In the genomic region with DNA sequence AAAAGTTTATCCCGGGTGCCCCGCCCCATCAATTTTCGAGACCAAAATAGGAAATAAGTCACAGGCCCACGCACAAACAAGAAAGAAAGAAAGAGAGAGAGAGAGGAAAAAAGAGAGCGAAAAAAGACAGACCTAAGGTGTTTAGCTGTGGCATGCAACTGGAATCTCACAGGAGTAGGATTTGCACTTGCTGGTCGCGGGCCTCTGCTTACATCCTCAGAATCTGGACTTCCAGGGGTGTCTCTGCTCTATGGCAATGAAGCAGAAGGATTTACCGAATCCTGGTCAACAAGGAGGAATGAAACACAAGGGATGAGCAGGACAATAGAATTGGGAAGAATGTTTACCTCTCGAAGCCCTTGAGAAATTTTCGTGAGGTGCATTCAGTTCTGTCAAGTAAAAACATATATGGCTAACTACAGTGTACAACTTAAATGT, we compare ENCODE assay signal across 9 mouse cellular contexts. TPM values are rescaled to one million over a fixed set of nuclear protein-coding genes. Genes with fewer than 3 reads are reported as not detected.
DNase-seq lines count a peak whose midpoint lies in the region; ATAC-seq and TF ChIP-seq lines count a peak whose summit lies in the region.
"Had no signal": no experiment of that assay in that cellular context is flagged by ENCODE, and none has a peak within 500 bp of the region (broad histone marks: within the 10 kb centered on the region; RNA-seq: fewer than 3 reads in every experiment).

No protein-coding gene starts in this region.

- no peaks in the 10 kb centered on the region for H3K36me3 ChIP-seq in liver, adult 2 months (ENCODE audit: control insufficient read depth, insufficient read depth, low read length)
- H3K36me3 ChIP-seq in hindbrain, postnatal 0 days (ENCODE audit: insufficient read depth, low read length): no peaks in the 10 kb centered on the region
- H3K36me3 ChIP-seq in neural tube, embryonic 12.5 days: no peaks in the 10 kb centered on the region

- DNase-seq in liver, adult 2 months (ENCODE audit: extremely low read depth, low read depth, low spot score): no peak
- no peak for DNase-seq in liver
- DNase-seq in embryo, embryonic 10.5 days (ENCODE audit: low spot score): peak; percentile 53
- no peak for DNase-seq in hindbrain, postnatal 0 days (ENCODE audit: low spot score)
- no peak for DNase-seq in c-Kit-positive CD71-positive TER-119-positive erythroid progenitor cells, embryonic 14.5 days (ENCODE audit: low spot score)
- DNase-seq in left cerebral cortex, adult 11 months (ENCODE audit: low spot score): no peak
- DNase-seq in frontal cortex, postnatal 14 days (ENCODE audit: low spot score in 2 of 2): no peak

- no peak for TF ChIP-seq POLR2A in liver, adult 2 months (IDR thresholded peaks at IDR 0.05; ENCODE audit: extremely low read depth, insufficient read depth, low read length)

- peak overlapping the region; percentile 67 for H3K4me3 ChIP-seq in liver, adult 2 months (ENCODE audit: insufficient read depth, low read depth, low read length)
- H3K4me3 ChIP-seq in hindbrain, postnatal 0 days (ENCODE audit: low read length): peak overlapping the region; percentile 87
- peak overlapping the region; percentile 78 for H3K4me3 ChIP-seq in neural tube, embryonic 12.5 days

- H3K9ac ChIP-seq in liver, adult 2 months (ENCODE audit: low read depth, low read length): peak overlapping the region; percentile 77
- H3K9ac ChIP-seq in hindbrain, postnatal 0 days (replicated peaks; ENCODE audit: low read length): peak overlapping the region; percentile 87
- peak overlapping the region; percentile 84 for H3K9ac ChIP-seq in neural tube, embryonic 12.5 days

- no peak for ATAC-seq in hindbrain, postnatal 0 days
- no peak for ATAC-seq in neural tube, embryonic 12.5 days (ENCODE audit: low FRiP score, low read depth)

- WGBS in liver, adult 2 months: 14% methylated on average over 10 of the region's 10 CpGs
- 11% methylated on average over 10 of the region's 10 CpGs for WGBS in hindbrain, postnatal 0 days
- WGBS in neural tube, embryonic 12.5 days: 16% methylated on average over 10 of the region's 10 CpGs

- peak overlapping the region; percentile 86 for H3K4me2 ChIP-seq in hindbrain, postnatal 0 days (ENCODE audit: low read depth, low read length)
- H3K4me2 ChIP-seq in neural tube, embryonic 12.5 days (replicated peaks): peak overlapping the region; percentile 81

- H3K79me2 ChIP-seq in liver, adult 2 months (ENCODE audit: control insufficient read depth, insufficient read depth, low read length): no peaks in the 10 kb centered on the region

- H3K4me1 ChIP-seq in liver, adult 2 months (ENCODE audit: control insufficient read depth, insufficient read depth, low read length): 0 out of 2 replicates have a peak, but pooled peaks cover 3% of the 10 kb centered on the region
- no peaks in the 10 kb centered on the region for H3K4me1 ChIP-seq in hindbrain, postnatal 0 days (ENCODE audit: insufficient read depth, low read length)
- H3K4me1 ChIP-seq in neural tube, embryonic 12.5 days: peaks cover 3% of the 10 kb centered on the region; the same call in 1 of the 2 replicates

- H3K27me3 ChIP-seq in liver, adult 2 months (ENCODE audit: control insufficient read depth, insufficient read depth, low read length): no peaks in the 10 kb centered on the region
- no peaks in the 10 kb centered on the region for H3K27me3 ChIP-seq in hindbrain, postnatal 0 days (ENCODE audit: insufficient read depth, low read length)
- H3K27me3 ChIP-seq in neural tube, embryonic 12.5 days (replicated peaks): no peaks in the 10 kb centered on the region

- H3K9me3 ChIP-seq in hindbrain, postnatal 0 days (ENCODE audit: low read length): no peaks in the 10 kb centered on the region
- H3K9me3 ChIP-seq in neural tube, embryonic 12.5 days: no peaks in the 10 kb centered on the region

- peak overlapping the region; percentile 71; the same call in 1 of the 2 replicates for H3K27ac ChIP-seq in liver, adult 2 months (replicated peaks; ENCODE audit: insufficient read depth, low read depth, low read length)
- peak overlapping the region; percentile 95 for H3K27ac ChIP-seq in hindbrain, postnatal 0 days
- 0 out of 2 replicates have a peak overlapping the region, but pooled peaks have one; percentile 68 for H3K27ac ChIP-seq in neural tube, embryonic 12.5 days

- no peak for TF ChIP-seq CTCF in liver, adult 2 months (IDR thresholded peaks at IDR 0.05; ENCODE audit: low read depth, low read length)
- no peak for TF ChIP-seq CTCF in hindbrain, postnatal 0 days (IDR thresholded peaks at IDR 0.05; ENCODE audit: low read depth)

RNA-seq across cellular contexts. Expression of a gene that starts 0.6 kb away (rescaled TPM):
- total RNA-seq in liver, adult 2 months (2014; rRNA removed): 2.9 and 3.0 TPM in 2 replicates
- polyA plus RNA-seq in liver, adult 2 months (2012; rRNA removed): 1.0 and 1.3 TPM in 2 replicates
- total RNA-seq in hindbrain, postnatal 0 days (2014; rRNA removed): 27.5 and 30.2 TPM in 2 replicates
- polyA plus RNA-seq in hindbrain, postnatal 0 days (2015; fragmentation: Nextera tagmentation; extraction: Ambion mirVana): 5.8 and 5.9 TPM in 2 replicates
- polyA plus RNA-seq in neural tube, embryonic 12.5 days (2016; fragmentation: Nextera tagmentation; extraction: Ambion mirVana): 11.9 and 12.9 TPM in 2 replicates

RNA-seq across cellular contexts. Expression of a gene that starts 14.9 kb away (rescaled TPM):
- total RNA-seq in liver, adult 2 months (2014; rRNA removed): 0.46 TPM in 1 of 2 replicates, not detected in the other
- polyA plus RNA-seq in liver, adult 2 months (2012; rRNA removed): not detected in 2 replicates
- total RNA-seq in hindbrain, postnatal 0 days (2014; rRNA removed): 1.4 TPM in 1 of 2 replicates, not detected in the other
- polyA plus RNA-seq in hindbrain, postnatal 0 days (2015; fragmentation: Nextera tagmentation; extraction: Ambion mirVana): 0.35 TPM in 1 of 2 replicates, not detected in the other
- 0.20 and 0.37 TPM in 2 replicates for polyA plus RNA-seq in neural tube, embryonic 12.5 days (2016; fragmentation: Nextera tagmentation; extraction: Ambion mirVana)
- total RNA-seq: common myeloid progenitor, adult 5-6 weeks had no signal

RNA-seq across cellular contexts. Expression of a gene that starts 26.7 kb away (rescaled TPM):
- 0.09 TPM in 1 of 2 replicates, not detected in the other for total RNA-seq in liver, adult 2 months (2014; rRNA removed)
- 0.10 TPM in 1 of 2 replicates, not detected in the other for polyA plus RNA-seq in liver, adult 2 months (2012; rRNA removed)
- total RNA-seq in hindbrain, postnatal 0 days (2014; rRNA removed): 0.11 and 0.52 TPM in 2 replicates
- 0.20 and 0.23 TPM in 2 replicates for polyA plus RNA-seq in hindbrain, postnatal 0 days (2015; fragmentation: Nextera tagmentation; extraction: Ambion mirVana)
- polyA plus RNA-seq in neural tube, embryonic 12.5 days (2016; fragmentation: Nextera tagmentation; extraction: Ambion mirVana): 3.5 and 5.1 TPM in 2 replicates

RNA-seq across cellular contexts. Expression of a gene that starts 32.7 kb away (rescaled TPM):
- total RNA-seq in liver, adult 2 months (2014; rRNA removed): 52.7 and 57.8 TPM in 2 replicates
- polyA plus RNA-seq in liver, adult 2 months (2012; rRNA removed): 127 and 183 TPM in 2 replicates
- 166 and 179 TPM in 2 replicates for total RNA-seq in hindbrain, postnatal 0 days (2014; rRNA removed)
- polyA plus RNA-seq in hindbrain, postnatal 0 days (2015; fragmentation: Nextera tagmentation; extraction: Ambion mirVana): 52.5 and 58.7 TPM in 2 replicates
- polyA plus RNA-seq in neural tube, embryonic 12.5 days (2016; fragmentation: Nextera tagmentation; extraction: Ambion mirVana): 90.8 and 99.7 TPM in 2 replicates

RNA-seq across cellular contexts. Expression of a gene that starts 53.3 kb away (rescaled TPM):
- 3.3 and 3.7 TPM in 2 replicates for total RNA-seq in liver, adult 2 months (2014; rRNA removed)
- 2.5 and 3.8 TPM in 2 replicates for polyA plus RNA-seq in liver, adult 2 months (2012; rRNA removed)
- 18.0 and 19.2 TPM in 2 replicates for total RNA-seq in hindbrain, postnatal 0 days (2014; rRNA removed)
- polyA plus RNA-seq in hindbrain, postnatal 0 days (2015; fragmentation: Nextera tagmentation; extraction: Ambion mirVana): 24.5 and 26.2 TPM in 2 replicates
- polyA plus RNA-seq in neural tube, embryonic 12.5 days (2016; fragmentation: Nextera tagmentation; extraction: Ambion mirVana): 28.3 and 28.6 TPM in 2 replicates
